Mouse (Mus musculus): ENCODE data around the gene Fancf.

The Fancf gene

DNA sequence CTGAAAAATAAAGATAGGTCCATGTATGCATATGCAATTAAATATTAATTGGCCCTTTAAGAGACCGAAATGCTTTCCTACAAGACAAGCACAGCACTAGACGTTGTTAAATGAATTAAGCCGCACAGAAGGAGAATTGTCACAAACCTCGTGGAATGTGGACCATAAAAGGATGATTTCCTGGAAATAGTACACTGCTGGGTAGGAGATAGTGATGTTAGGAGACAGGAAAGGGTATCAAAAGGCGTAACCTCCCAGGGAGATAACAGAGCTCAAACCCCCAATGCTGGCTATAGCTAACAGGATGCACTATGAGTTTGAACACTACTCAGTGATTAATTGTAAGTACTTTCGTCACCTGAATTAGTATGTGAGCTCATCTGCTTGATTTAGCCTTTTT lies 11.2 kb downstream of the Fancf start:
- no peak for DNase-seq (ENCODE audit: low read depth, low spot score)

DNA sequence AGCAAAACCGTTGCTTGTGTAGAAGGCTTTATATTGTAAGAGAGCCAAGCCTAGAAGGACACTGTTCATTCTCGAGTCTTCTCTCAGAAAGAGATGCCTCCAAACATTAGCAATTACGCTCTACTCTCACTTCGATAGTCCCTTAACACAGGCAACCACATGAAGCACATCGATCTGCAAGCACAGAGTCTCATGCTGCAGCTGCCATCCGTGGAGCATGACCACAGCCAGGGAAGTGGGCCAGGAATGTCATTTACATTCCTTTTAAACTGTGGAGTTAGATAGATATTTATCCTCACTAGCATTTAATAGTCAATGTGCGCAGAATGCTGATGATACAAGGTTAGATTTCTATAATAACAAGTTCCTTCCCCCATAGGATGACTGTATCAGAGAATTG lies 21.6 kb downstream of the Fancf start:
- DNase-seq (ENCODE audit: low read depth, low spot score): no peak

DNA sequence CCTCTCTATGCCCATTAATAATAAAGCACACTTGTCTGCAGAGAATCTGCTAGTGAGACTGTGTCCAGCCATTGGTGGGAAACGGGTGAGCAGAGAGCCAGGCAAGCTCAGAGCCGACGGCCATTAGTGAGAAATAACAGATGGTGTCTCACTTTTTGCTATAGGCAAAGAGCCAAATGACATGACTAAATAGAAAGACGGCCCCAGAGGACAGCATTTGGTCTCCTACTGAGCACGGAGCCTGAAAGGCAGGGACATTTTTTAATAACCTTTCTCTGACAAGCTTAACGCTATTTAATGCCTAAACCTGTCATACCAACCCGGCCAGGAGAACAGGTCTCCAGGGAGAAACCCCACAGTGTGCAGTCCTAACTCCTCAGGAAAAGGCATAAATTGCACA lies 30.1 kb downstream of the Fancf start:
- no peak for DNase-seq (ENCODE audit: low read depth, low spot score)

DNA sequence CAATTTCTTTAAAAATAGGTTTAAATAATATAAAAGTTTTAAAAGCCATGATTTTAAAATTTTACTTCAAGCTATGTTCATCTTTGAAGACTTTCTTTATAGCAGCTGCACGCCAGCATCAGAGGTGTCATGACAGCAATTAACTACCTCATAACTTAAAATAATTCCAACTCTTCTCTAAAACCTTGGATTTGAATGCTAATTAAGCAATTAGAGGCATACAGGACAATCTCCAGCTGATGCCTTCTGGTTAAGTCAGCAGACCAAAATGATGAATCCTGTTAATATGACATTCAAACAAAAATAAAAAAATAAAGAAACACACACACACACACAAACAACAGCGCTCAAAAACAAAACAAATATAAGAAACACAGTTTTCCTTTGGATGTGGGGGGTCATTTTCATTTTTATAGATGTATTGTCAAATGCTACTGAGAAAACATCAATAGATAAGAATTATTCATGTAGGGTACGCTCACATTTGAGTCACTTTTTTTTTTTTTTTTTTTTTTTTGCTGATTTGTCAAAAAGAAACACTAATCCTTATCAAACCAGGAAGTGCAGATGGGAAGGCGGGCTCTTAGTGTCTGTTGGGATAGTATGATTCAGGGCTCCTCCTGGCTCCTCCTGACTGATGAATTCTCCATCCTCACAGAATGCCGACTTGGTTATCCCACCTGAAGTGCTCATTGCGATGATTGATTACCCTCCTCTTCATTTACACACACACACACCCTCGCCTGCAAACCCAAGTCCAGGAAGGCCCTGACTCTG lies 38.3 kb downstream of the Fancf start:
- DNase-seq (ENCODE audit: low read depth, low spot score): no peak

DNA sequence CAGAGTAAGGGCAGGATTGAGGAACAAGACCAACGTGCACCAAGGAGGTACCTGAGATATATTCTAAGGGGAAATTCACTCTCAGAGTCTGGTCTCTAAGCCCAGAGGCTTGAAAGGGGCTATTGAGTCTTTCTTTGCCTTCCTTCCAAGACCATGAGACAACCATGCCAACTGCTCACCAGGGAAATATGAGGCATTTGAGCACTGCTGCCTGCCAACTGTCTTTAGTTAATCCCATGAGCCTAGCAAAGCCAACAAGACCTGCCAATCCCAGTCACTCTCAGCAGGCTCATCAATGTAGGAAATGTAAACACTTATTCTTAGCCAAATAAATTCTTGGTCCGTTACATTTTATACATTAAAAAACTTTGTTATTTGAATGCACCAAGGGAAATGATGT lies 40.6 kb downstream of the Fancf start:
- DNase-seq (ENCODE audit: low read depth, low spot score): no peak

DNA sequence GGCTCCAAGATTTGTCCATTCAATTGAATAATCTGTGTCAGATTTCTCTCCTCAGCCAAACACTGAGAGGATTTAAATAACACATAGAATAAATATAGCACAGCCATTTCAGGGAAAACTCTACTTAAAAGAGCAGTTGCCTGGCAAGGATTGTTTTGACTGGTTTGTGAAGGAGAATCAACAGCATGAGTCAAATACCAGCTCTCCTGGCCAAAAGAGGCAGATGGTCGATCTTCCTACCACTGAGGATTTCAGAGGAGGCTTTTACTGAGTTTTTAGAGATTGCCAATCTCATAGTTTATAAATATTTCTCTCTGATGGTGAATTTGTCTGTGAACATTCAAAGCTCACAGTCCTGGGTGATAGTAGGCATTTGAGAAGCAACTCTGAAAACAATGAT lies 42.2 kb downstream of the Fancf start:
- no peak for DNase-seq (ENCODE audit: low read depth, low spot score)

DNA sequence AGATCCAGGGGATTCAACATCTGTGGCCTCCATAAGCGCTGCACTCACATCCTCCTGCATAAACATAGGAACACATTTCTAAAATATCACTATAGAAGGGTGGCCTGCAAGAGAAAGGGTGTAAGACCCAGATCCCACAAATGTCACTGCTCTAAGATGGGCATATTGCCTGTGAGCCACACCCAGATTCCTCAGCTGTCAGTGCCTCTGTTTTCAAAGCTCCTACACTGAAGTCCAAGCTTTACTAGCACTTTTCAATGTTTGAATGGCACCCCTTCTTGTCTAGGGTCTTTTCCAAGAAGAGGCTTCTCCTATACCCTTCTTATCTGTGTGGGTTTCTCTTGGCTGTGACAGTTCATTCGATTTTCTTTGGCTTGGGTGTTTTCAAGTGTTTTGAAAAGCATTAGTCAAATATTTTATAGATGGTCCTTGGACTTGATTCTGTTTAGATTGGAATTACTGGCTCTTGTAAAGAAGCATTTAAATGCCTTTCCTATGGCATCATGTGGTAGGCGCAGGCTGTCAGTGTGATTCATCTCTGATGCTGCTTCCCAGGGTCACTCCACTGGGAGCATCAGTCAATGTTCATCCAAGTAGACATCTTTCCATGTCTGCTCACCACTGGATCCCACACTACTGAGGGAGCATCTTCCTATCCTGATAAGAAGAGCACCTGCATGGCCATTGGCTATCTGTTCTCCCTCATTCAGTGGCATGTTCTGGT lies 43.7 kb downstream of the Fancf start:
- DNase-seq (ENCODE audit: low read depth, low spot score): no peak

DNA sequence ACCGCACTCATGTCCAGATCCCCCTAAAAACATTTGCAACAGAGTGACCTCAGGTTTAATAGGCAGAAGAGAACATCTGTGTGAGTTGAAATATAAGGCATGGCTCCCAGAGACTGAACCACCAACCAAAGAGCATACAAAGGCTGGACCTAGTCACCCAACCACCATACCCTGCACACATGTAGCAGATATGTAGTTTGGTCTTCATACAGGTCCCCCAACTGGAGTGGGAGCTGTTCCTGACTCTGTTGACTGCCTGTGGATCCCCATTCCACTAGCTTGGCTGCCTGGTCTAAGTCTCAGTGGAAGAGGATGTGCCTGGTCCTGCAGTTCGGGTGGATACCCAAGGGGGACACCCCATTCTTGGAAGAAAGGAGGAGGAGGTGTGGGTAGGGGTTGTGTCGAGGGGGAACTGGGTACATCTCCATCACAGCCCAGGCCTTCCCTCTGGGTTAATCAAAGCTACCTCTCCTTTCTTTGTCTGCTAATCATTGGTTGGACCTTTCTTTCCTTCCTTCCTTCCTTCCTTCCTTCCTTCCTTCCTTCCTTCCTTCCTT lies 45.7 kb downstream of the Fancf start:
- DNase-seq (ENCODE audit: low read depth, low spot score): no peak

DNA sequence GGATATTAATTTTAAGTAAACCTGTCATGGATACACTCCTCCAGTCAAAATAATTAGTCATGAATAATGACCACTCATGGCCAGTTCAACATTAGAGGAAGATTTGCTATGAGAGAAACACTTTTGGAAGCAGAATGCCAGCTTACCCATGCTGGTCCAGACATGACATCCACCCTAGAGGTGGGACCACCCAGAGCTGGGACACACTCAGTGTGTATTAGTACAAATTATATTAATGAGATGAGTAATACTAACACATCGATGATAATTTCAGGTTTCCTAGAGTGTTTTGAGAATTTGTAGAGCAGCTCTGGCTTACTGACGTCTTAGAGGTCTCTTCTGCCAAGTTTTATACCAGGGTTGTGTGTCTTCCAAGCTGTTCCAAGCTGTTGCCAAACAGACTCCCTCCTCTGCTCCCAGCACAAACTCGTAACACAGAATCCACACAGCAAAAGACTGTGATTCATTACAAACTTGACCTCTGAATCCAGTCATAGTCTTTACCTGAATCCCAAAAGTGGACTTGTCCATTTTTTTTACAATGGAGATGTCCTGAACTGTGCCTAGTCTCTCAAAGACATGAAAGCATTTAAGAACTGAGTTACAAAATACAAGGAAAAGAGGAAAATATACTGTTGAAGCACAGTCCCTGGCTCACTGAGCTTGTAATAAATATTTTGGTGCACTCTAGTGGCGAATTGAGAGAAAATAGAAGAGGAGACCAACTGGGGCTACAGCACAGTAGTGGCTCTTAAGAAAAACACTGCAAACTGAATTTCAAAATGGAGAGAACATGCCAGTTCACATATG lies 46.4 kb downstream of the Fancf start:
- no peak for DNase-seq (ENCODE audit: low read depth, low spot score)

Data from CD4-positive helper T cell, adult 2 months (primary cell).